Mouse (Mus musculus): ENCODE measurements around the gene Fancc. TPM values are rescaled to one million over a fixed set of nuclear protein-coding genes. Genes with fewer than 3 reads are reported as not detected.

The Fancc gene
- total RNA-seq, 2 experiments from 2014 or later, result 10.0 to 11.3 TPM

DNA sequence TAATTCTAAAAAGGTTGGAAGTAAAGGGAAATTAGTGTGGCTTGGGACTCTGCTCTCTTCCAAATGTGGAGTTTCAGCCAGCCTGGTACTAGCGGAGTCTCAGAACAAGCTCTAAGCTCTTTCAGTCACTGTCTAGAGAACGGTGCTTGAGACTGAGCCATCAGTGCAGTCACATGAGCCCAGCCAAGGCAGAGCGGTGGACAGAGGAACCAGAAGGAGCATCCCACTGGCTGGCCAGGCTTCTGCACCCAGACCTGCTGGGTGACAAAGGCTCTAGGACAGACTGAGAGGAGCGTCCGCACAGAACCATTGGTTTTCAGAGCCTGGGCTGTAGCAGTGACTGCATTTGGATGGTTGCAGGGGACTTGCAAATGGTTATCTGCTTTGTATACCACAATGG lies 194.7 kb downstream of the Fancc start:
- ATAC-seq (replicated peaks; ENCODE audit: poor library complexity, severe bottlenecking), result no peak

DNA sequence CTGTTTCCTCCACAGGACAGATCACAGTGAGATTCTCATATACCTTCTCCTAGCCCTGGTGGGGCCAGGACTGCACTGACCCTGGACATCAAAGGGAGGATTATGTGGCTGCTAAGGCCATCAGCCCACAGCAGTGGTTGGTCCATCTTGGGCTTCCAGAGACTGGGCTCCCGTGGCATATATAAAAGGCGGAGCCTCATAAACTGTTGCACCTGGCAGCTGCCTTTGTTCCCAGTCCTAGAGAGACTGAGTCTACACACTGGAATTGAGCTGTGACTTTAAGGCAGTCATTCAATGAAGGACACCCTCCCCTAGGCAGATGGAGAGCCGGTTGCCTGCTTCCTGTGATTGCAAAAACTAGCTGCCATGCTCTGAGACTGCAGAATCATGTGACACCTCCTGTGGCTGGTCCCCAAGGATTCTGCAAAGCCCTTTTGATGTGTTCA lies 195.3 kb downstream of the Fancc start:
- ATAC-seq (replicated peaks; ENCODE audit: poor library complexity, severe bottlenecking), result peak; percentile 4; the same call in 1 of the 2 replicates

GRCm38 (mm10) chr13:63300929-63301328 lies 196.1 kb downstream of the Fancc start:
- ATAC-seq (replicated peaks; ENCODE audit: poor library complexity, severe bottlenecking), result no peak

DNA sequence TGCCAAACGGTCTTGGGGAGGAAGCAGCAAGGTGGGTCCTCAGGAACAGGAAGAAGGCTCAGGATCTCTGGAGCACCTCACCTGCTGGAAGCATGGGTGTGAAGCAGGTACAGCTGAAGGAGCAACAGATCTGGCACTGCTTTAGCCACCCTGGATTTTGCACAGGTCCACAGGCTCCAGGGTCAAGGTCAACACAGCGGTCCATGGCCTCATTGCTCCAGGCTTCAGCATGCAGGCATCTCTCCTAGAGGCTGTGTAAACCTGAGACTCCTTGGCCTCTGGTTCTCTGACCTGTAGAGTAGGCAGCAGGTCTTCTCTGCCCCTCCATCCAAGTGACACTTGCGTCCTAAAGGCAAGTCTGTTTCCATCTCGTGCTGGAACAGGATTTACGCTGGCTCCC lies 198.1 kb downstream of the Fancc start:
- ATAC-seq (replicated peaks; ENCODE audit: poor library complexity, severe bottlenecking), result no peak

DNA sequence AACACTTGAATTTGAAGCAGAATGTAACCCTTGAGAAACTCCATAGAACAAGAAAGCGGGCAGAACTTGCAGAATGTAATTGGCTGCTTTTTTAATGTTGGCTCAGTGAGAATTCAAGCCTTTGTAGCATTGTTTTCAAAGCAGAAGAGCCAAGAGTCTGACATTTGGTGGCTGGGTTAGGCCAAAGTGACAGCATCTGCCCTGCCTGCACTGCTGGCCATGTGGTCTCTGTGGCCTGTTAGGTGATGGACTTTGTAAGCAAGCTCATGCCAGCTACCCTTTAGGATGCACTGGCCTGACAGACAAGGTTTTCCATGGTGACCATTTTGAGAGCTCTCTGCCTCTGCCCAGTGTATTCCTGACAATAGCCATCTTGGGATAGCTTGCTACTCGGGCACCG lies 199.1 kb downstream of the Fancc start:
- ATAC-seq (replicated peaks; ENCODE audit: poor library complexity, severe bottlenecking), result no peak

DNA sequence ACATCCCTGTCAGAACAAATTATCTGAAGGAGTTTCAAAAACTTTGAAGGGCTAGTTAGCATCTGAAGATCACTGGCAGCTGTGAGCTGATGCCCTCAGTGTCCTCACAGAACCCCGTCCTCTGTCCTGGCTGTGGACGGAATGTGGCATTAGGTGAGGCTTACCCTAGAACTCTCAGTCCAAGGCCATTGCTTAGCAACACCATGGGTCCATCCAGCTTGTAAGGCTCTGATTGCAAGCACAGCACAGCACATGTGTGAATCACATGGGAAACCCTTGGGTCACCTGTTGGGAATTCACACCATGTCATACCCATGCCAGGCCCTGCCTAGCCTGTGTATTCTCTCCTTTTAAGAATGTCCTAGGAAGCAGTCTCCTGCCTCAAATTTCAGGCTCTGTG lies 200.1 kb downstream of the Fancc start:
- no peak for ATAC-seq (replicated peaks; ENCODE audit: poor library complexity, severe bottlenecking)

DNA sequence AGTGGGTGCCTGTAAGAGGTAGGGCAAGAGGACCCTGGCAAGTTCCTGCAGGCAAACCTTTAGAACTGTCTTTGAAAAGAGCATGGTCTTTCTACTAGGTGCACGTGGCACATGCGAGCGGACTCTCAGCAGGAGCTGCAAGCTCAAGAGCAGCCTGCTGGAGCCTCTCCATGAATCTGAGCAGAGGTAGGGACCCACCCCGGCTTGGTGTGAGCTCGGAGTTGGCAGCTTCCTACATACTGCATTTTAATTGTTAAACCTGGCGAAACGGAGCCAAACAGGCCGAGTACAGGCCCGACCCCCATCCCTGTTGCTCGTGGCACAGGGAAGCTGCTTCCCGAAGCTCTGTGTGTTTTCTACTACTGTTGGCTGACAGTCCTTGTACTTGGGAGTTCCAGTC lies 200.8 kb downstream of the Fancc start:
- ATAC-seq (replicated peaks; ENCODE audit: poor library complexity, severe bottlenecking), result no peak

GRCm38 (mm10) chr13:63294359-63295193 lies 202.5 kb downstream of the Fancc start:
- no peak for ATAC-seq (replicated peaks; ENCODE audit: poor library complexity, severe bottlenecking)

GRCm38 (mm10) chr13:63293647-63294046 lies 203.4 kb downstream of the Fancc start:
- ATAC-seq (replicated peaks; ENCODE audit: poor library complexity, severe bottlenecking), result no peak

DNA sequence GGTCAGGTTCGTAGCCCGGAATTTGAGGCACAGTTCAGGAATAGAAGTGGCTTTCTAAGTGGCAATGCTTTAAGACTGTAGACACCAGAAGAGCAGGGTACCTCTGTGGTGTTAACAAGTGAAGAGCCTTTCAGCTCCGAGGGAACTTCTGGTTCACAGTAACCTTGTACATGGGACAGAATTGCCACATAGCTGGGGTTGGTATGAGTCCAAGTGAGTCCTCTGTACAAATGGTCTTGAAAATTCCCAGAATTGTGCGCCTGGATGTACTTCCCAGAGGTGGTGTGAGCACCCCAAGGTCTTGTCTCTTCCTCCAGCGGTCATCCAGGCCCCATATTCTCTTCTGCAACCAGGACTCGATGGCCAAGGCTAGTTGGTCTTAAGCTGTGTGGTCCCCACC lies 206.1 kb downstream of the Fancc start:
- ATAC-seq (replicated peaks; ENCODE audit: poor library complexity, severe bottlenecking), result no peak

DNA sequence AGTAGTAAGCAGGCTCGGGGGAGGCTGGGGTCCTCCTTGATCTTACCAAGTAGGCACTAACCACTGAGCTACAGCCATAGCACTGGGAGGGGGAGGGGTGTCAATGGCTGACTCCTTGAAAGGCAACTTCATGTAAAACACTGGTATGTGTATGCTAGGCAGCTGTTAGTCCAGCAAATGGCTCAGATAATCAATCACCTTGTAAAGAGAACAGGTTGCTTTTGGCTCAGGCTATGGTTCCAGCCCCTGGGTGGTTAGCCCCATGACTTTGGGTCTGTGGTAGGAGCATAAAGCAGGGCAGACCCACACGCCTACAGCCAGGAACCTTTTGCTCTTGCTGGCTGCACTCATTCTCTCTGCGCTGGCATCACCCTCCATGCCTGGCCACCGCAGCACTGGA lies 207.0 kb downstream of the Fancc start:
- no peak for ATAC-seq (replicated peaks; ENCODE audit: poor library complexity, severe bottlenecking)

DNA sequence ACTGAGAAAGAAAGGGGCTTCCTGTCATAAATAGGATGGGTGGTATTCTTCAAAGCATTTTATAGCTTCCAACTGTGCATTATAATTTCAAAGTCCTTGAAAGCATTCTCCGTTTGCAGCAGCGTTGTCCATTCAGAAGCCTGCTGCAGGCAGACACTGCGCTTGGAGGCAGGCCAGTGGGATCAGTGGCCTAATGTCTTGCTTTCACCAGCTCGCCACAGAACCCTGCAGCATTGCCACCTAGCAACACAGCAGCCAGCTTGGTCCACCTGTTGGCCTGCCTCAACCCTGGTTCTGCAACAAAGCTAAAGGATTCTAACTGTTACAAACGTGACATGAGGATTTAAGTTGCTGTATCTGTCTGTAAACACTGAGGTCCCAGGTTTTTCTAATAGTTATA lies 207.4 kb downstream of the Fancc start:
- no peak for ATAC-seq (replicated peaks; ENCODE audit: poor library complexity, severe bottlenecking)

GRCm38 (mm10) chr13:63289152-63289551 lies 207.9 kb downstream of the Fancc start:
- ATAC-seq (replicated peaks; ENCODE audit: poor library complexity, severe bottlenecking), result no peak

GRCm38 (mm10) chr13:63286483-63287102 lies 210.5 kb downstream of the Fancc start:
- no peak for ATAC-seq (replicated peaks; ENCODE audit: poor library complexity, severe bottlenecking)

DNA sequence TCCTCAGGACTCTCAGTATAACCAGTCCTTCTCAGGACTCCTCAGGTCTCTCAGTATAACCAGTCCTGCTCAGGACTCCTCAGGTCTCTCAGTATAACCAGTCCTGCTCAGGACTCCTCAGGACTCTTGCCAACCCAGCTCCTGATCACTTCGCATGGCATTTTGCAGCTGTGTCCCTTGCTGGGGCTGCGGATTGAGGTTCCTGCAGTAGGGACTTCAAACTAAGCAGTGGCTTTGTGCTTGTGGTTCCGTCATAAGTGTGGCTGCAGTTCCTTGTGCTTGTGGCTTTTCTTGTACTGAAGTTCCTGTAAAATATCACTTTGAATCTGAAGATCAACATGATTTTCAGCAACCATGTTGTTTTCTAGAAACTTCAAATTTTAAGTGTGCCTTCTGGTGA lies 212.3 kb downstream of the Fancc start:
- ATAC-seq (replicated peaks; ENCODE audit: poor library complexity, severe bottlenecking), result no peak

GRCm38 (mm10) chr13:63283236-63283635 lies 213.8 kb downstream of the Fancc start:
- no peak for ATAC-seq (replicated peaks; ENCODE audit: poor library complexity, severe bottlenecking)

GRCm38 (mm10) chr13:63281206-63281605 lies 215.9 kb downstream of the Fancc start:
- ATAC-seq (replicated peaks; ENCODE audit: poor library complexity, severe bottlenecking), result no peak

DNA sequence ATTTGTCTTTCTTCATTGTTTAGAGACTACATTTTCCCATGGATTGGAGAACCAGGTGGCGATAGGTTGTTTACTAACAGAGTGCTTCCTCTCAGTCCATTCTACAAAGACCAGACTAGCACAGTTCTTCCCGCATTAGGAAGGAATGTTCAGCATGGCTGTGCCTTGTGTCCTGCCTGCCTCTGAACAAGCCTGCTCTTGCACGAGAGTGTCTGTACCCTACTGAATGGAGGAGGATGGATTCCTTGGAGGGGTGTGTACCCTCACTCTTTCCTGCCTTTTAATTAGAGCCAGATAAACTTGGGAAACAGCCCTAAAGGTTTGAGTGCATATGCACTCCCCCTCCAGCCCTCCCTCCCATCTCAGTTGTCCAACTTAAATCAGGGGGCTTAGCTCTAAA lies 216.7 kb downstream of the Fancc start:
- ATAC-seq (replicated peaks; ENCODE audit: poor library complexity, severe bottlenecking), result no peak

DNA sequence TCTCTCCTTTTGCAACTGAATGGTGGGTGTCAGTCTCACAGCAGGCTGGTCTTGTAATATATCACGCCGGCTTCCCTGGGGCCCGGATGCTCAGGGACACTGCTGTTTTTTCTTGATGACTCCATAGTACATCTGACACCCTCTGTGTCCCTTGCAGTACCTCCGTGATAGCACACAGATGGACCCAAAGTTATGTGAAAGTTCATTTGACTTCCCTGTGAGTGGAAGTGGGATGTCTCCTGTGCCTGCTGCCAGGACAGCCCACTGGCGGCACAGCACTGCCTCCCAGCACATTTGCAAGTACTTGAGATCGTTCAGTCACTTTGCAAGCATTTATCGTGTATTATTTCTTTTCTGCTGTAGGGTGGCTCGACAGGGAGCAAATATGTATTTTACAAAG lies 217.3 kb downstream of the Fancc start:
- no peak for ATAC-seq (replicated peaks; ENCODE audit: poor library complexity, severe bottlenecking)

DNA sequence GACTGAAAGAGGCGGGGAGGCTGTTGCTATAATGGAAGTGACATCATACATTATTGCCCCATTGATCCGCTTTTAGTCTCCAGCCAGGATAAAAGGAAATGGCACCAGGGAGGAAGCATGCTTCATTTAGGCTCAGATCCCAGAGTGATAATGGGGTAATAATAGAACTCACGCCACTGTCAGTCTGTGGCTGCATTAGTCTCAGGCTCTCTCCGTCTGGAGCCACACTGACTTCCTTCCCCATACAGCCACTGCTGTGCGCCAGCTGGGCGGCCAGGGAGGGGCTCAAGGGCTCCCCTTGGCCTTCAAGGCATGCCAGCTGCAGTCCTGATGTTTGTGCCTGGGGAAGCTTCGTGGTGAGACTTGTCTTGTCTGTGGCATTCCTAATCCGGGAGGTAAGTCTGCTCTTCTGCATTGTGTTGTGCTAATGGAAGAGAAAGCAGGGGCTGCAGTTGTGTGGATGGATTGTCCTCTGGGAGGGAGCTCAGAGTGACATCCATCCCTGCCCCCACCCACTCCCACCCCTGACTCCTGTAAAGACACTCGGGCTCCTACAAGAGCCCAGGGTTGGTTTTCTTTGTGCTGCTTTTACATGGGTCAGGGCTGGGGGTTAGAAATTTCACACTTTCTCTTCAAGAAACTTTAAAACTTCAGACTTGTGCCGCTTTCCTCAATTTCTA lies 218.1 kb downstream of the Fancc start:
- peak; percentile 99 for ATAC-seq (replicated peaks; ENCODE audit: poor library complexity, severe bottlenecking)

- no peak for ATAC-seq (replicated peaks; ENCODE audit: poor library complexity, severe bottlenecking)
Observed at GRCm38 (mm10) chr13:63278141-63278631, 218.9 kb downstream of the Fancc start.
